Mouse (Mus musculus) lung, embryonic 15.5 days (tissue): ENCODE results near the gene Fbxo40. TPM values are rescaled to one million over a fixed set of nuclear protein-coding genes. Genes with fewer than 3 reads are reported as not detected.

Experiments used
- polyA plus RNA-seq: library from polyadenylated mRNA; unstranded; fragments of >200 nt; fragmentation: Nextera tagmentation; extraction: Ambion mirVana; gene quantifications from 2 replicates; pipeline ENCODE4 v1.2.1, GENCODE M21; 2015

The Fbxo40 gene
- polyA plus RNA-seq, 1 experiment from 2014 or later = 0.10 TPM

Other genes with a start within 250 kb of the Fbxo40 start
- gene Slc15a2, start 205.5 kb downstream of the Fbxo40 start, polyA plus RNA-seq = 41.7 and 42.8 TPM in 2 replicates
- gene Iqcb1, start 162.1 kb downstream of the Fbxo40 start, polyA plus RNA-seq = 30.2 and 32.2 TPM in 2 replicates
- 0.90 and 1.5 TPM in 2 replicates for gene Eaf2, start 115.5 kb downstream of the Fbxo40 start, polyA plus RNA-seq
- 87.6 and 90.5 TPM in 2 replicates for gene Golgb1, start 115.3 kb downstream of the Fbxo40 start, polyA plus RNA-seq
- 5.5 and 7.8 TPM in 2 replicates for gene Hcls1, start 55.5 kb downstream of the Fbxo40 start, polyA plus RNA-seq
- 6.7 and 7.6 TPM in 2 replicates for gene Polq, start 21.3 kb upstream of the Fbxo40 start, polyA plus RNA-seq